Mouse (Mus musculus) small intestine, adult 2 months (tissue): ENCODE data around the gene Rnf31.
A peak's percentile ranks its signal among the peaks of the same experiment; 100 is the strongest.

Experiments used
- CTCF ChIP-seq: fragments of 200-500 bp; IDR thresholded peaks from 2 replicates; pipeline ENCODE4 v1.5.1; 2012; ENCODE audit warnings: low read depth, mild to moderate bottlenecking, control low read depth, inconsistent platforms, low read length, moderate library complexity, mixed read lengths; ENCODE audit not compliant: insufficient replicate concordance, insufficient read length; ENCODE audit errors: extremely low read depth
- POLR2A ChIP-seq: fragments of 200-500 bp; IDR thresholded peaks from 2 replicates; pipeline ENCODE4 v1.6.1; 2012; ENCODE audit warnings: low read depth, mild to moderate bottlenecking, control low read depth, inconsistent platforms, low read length, moderate library complexity

- peak; percentile 52; the same call in 1 of the 2 replicates for TF ChIP-seq POLR2A
- TF ChIP-seq CTCF, result no peak
Measured at GRCm38 (mm10) chr14:55590748-55591330, 669 bp upstream of the Rnf31 start, which contains the start of gene Psme2.
